Mouse (Mus musculus): Measurements from ENCODE around the gene Abca1.

- TF ChIP-seq CTCF (conservative IDR thresholded peaks at IDR 0.05; ENCODE audit: insufficient read depth, insufficient read length, low read depth, low read length): no peak
- no peak for TF ChIP-seq POLR2A (IDR thresholded peaks at IDR 0.05; ENCODE audit: low read depth, low read length)
Measured at GRCm38 (mm10) chr4:53088999-53089398, 70.7 kb downstream of the Abca1 start.
